Mouse (Mus musculus): ENCODE data around the gene Ccdc162. TPM values are rescaled to one million over a fixed set of nuclear protein-coding genes. Genes with fewer than 3 reads are reported as not detected.

Gene Ccdc162
- polyA plus RNA-seq, 1 experiment from 2014 or later = 0.90 TPM

- WGBS = 63% methylated on average over 3 of the region's 3 CpGs
- no peak for ATAC-seq
- Histone ChIP-seq H3K36me3 (ENCODE audit: control insufficient read depth, insufficient read depth, low read length) (no peaks in the 10 kb centered on the region), H3K27ac (ENCODE audit: low read length) (no peak overlapping the region), H3K4me1 (ENCODE audit: control insufficient read depth, insufficient read depth, low read length) (no peaks in the 10 kb centered on the region), H3K4me2 (ENCODE audit: low read length) (no peak overlapping the region), H3K9ac (ENCODE audit: low read depth, low read length) (no peak overlapping the region), H3K4me3 (ENCODE audit: low read depth, low read length) (no peak overlapping the region), H3K27me3 (ENCODE audit: control insufficient read depth, insufficient read depth, low read depth, low read length) (no peaks in the 10 kb centered on the region), H3K9me3 (replicated peaks; ENCODE audit: control insufficient read depth, low read length, poor library complexity, severe bottlenecking) (no peaks in the 10 kb centered on the region)
Measured at GRCm38 (mm10) chr10:41568306-41568705, 148.1 kb downstream of the Ccdc162 start.

- H3K27ac ChIP-seq (ENCODE audit: low read length) = no peak overlapping the region
- no peaks in the 10 kb centered on the region for H3K4me1 ChIP-seq (ENCODE audit: control insufficient read depth, insufficient read depth, low read length)
- 0 out of 2 replicates have a peak, but pooled peaks cover under 1% of the 10 kb centered on the region for H3K9me3 ChIP-seq (replicated peaks; ENCODE audit: control insufficient read depth, low read length, poor library complexity, severe bottlenecking)
- 52% methylated on average over 5 of the region's 5 CpGs for WGBS
- H3K4me3 ChIP-seq (ENCODE audit: low read depth, low read length) = no peak overlapping the region
- H3K4me2 ChIP-seq (ENCODE audit: low read length) = no peak overlapping the region
- no peaks in the 10 kb centered on the region for H3K27me3 ChIP-seq (ENCODE audit: control insufficient read depth, insufficient read depth, low read depth, low read length)
- no peak overlapping the region for H3K9ac ChIP-seq (ENCODE audit: low read depth, low read length)
- no peaks in the 10 kb centered on the region for H3K36me3 ChIP-seq (ENCODE audit: control insufficient read depth, insufficient read depth, low read length)
- ATAC-seq = no peak
Measured at GRCm38 (mm10) chr10:41565141-41565540, 151.3 kb downstream of the Ccdc162 start.

GRCm38 (mm10) chr10:41561701-41562395, 154.6 kb downstream of the Ccdc162 start:
- Histone ChIP-seq H3K4me2 (ENCODE audit: low read length) (no peak overlapping the region), H3K9ac (ENCODE audit: low read depth, low read length) (no peak overlapping the region), H3K27ac (ENCODE audit: low read length) (no peak overlapping the region), H3K4me1 (ENCODE audit: control insufficient read depth, insufficient read depth, low read length) (no peaks in the 10 kb centered on the region), H3K27me3 (ENCODE audit: control insufficient read depth, insufficient read depth, low read depth, low read length) (no peaks in the 10 kb centered on the region), H3K36me3 (ENCODE audit: control insufficient read depth, insufficient read depth, low read length) (no peaks in the 10 kb centered on the region), H3K9me3 (replicated peaks; ENCODE audit: control insufficient read depth, low read length, poor library complexity, severe bottlenecking) (peaks cover 7% of the 10 kb centered on the region), H3K4me3 (ENCODE audit: low read depth, low read length) (no peak overlapping the region)
- ATAC-seq = no peak
- WGBS = 93% methylated on average over 10 of the region's 10 CpGs

GRCm38 (mm10) chr10:41558401-41558800, 158.0 kb downstream of the Ccdc162 start:
- Histone ChIP-seq H3K27ac (ENCODE audit: low read length) (no peak overlapping the region), H3K9me3 (replicated peaks; ENCODE audit: control insufficient read depth, low read length, poor library complexity, severe bottlenecking) (peaks cover 7% of the 10 kb centered on the region), H3K4me1 (ENCODE audit: control insufficient read depth, insufficient read depth, low read length) (no peaks in the 10 kb centered on the region), H3K36me3 (ENCODE audit: control insufficient read depth, insufficient read depth, low read length) (no peaks in the 10 kb centered on the region), H3K4me3 (ENCODE audit: low read depth, low read length) (no peak overlapping the region), H3K9ac (ENCODE audit: low read depth, low read length) (no peak overlapping the region), H3K27me3 (ENCODE audit: control insufficient read depth, insufficient read depth, low read depth, low read length) (no peaks in the 10 kb centered on the region), H3K4me2 (ENCODE audit: low read length) (no peak overlapping the region)
- ATAC-seq = no peak
- WGBS = 92% methylated on average over 1 of the region's 1 CpGs

- peaks cover 3% of the 10 kb centered on the region; the same call in 1 of the 2 replicates for H3K4me1 ChIP-seq (ENCODE audit: control insufficient read depth, insufficient read depth, low read length)
- WGBS = 95% methylated on average over 3 of the region's 3 CpGs
- ATAC-seq = no peak
- H3K27ac ChIP-seq (ENCODE audit: low read length) = no peak overlapping the region
- H3K36me3 ChIP-seq (ENCODE audit: control insufficient read depth, insufficient read depth, low read length) = no peaks in the 10 kb centered on the region
- H3K4me2 ChIP-seq (ENCODE audit: low read length) = no peak overlapping the region
- H3K9me3 ChIP-seq (replicated peaks; ENCODE audit: control insufficient read depth, low read length, poor library complexity, severe bottlenecking) = peaks cover 5% of the 10 kb centered on the region
- H3K9ac ChIP-seq (ENCODE audit: low read depth, low read length) = no peak overlapping the region
- no peaks in the 10 kb centered on the region for H3K27me3 ChIP-seq (ENCODE audit: control insufficient read depth, insufficient read depth, low read depth, low read length)
- no peak overlapping the region for H3K4me3 ChIP-seq (ENCODE audit: low read depth, low read length)
Measured at GRCm38 (mm10) chr10:41555081-41555480, 161.4 kb downstream of the Ccdc162 start.

- no peak overlapping the region for H3K9ac ChIP-seq (ENCODE audit: low read depth, low read length)
- H3K27ac ChIP-seq (ENCODE audit: low read length) = no peak overlapping the region
- peaks cover 4% of the 10 kb centered on the region for H3K9me3 ChIP-seq (replicated peaks; ENCODE audit: control insufficient read depth, low read length, poor library complexity, severe bottlenecking)
- no peak for ATAC-seq
- 0 out of 2 replicates have a peak, but pooled peaks cover 3% of the 10 kb centered on the region for H3K36me3 ChIP-seq (ENCODE audit: control insufficient read depth, insufficient read depth, low read length)
- 70% methylated on average over 4 of the region's 4 CpGs for WGBS
- peaks cover 3% of the 10 kb centered on the region; the same call in 1 of the 2 replicates for H3K4me1 ChIP-seq (ENCODE audit: control insufficient read depth, insufficient read depth, low read length)
- no peak overlapping the region for H3K4me2 ChIP-seq (ENCODE audit: low read length)
- H3K4me3 ChIP-seq (ENCODE audit: low read depth, low read length) = no peak overlapping the region
- no peaks in the 10 kb centered on the region for H3K27me3 ChIP-seq (ENCODE audit: control insufficient read depth, insufficient read depth, low read depth, low read length)
Measured at GRCm38 (mm10) chr10:41553711-41554110, 162.7 kb downstream of the Ccdc162 start.

GRCm38 (mm10) chr10:41552847-41553589, 163.4 kb downstream of the Ccdc162 start:
- ATAC-seq = peak; percentile 73; the same call in 1 of the 2 replicates
- no peak overlapping the region for H3K9ac ChIP-seq (ENCODE audit: low read depth, low read length)
- H3K4me1 ChIP-seq (ENCODE audit: control insufficient read depth, insufficient read depth, low read length) = peaks cover 3% of the 10 kb centered on the region; the same call in 1 of the 2 replicates
- no peaks in the 10 kb centered on the region for H3K27me3 ChIP-seq (ENCODE audit: control insufficient read depth, insufficient read depth, low read depth, low read length)
- H3K4me3 ChIP-seq (ENCODE audit: low read depth, low read length) = no peak overlapping the region
- H3K4me2 ChIP-seq (ENCODE audit: low read length) = no peak overlapping the region
- peaks cover 6% of the 10 kb centered on the region for H3K9me3 ChIP-seq (replicated peaks; ENCODE audit: control insufficient read depth, low read length, poor library complexity, severe bottlenecking)
- H3K36me3 ChIP-seq (ENCODE audit: control insufficient read depth, insufficient read depth, low read length) = 0 out of 2 replicates have a peak, but pooled peaks cover 3% of the 10 kb centered on the region
- no peak overlapping the region; the same call in 1 of the 2 replicates for H3K27ac ChIP-seq (ENCODE audit: low read length)
- WGBS = 33% methylated on average over 14 of the region's 14 CpGs

GRCm38 (mm10) chr10:41552319-41552718, 164.1 kb downstream of the Ccdc162 start:
- Histone ChIP-seq H3K4me1 (ENCODE audit: control insufficient read depth, insufficient read depth, low read length) (peaks cover 3% of the 10 kb centered on the region; the same call in 1 of the 2 replicates), H3K4me2 (ENCODE audit: low read length) (no peak overlapping the region), H3K9me3 (replicated peaks; ENCODE audit: control insufficient read depth, low read length, poor library complexity, severe bottlenecking) (peaks cover 6% of the 10 kb centered on the region), H3K27ac (ENCODE audit: low read length) (no peak overlapping the region), H3K36me3 (ENCODE audit: control insufficient read depth, insufficient read depth, low read length) (0 out of 2 replicates have a peak, but pooled peaks cover 3% of the 10 kb centered on the region), H3K4me3 (ENCODE audit: low read depth, low read length) (no peak overlapping the region), H3K27me3 (ENCODE audit: control insufficient read depth, insufficient read depth, low read depth, low read length) (no peaks in the 10 kb centered on the region), H3K9ac (ENCODE audit: low read depth, low read length) (no peak overlapping the region)
- 22% methylated on average over 3 of the region's 3 CpGs for WGBS
- ATAC-seq = no peak

- Histone ChIP-seq H3K4me2 (ENCODE audit: low read length) (no peak overlapping the region), H3K27me3 (ENCODE audit: control insufficient read depth, insufficient read depth, low read depth, low read length) (no peaks in the 10 kb centered on the region), H3K27ac (ENCODE audit: low read length) (no peak overlapping the region), H3K4me3 (ENCODE audit: low read depth, low read length) (no peak overlapping the region), H3K9me3 (replicated peaks; ENCODE audit: control insufficient read depth, low read length, poor library complexity, severe bottlenecking) (peaks cover 6% of the 10 kb centered on the region), H3K4me1 (ENCODE audit: control insufficient read depth, insufficient read depth, low read length) (peaks cover 3% of the 10 kb centered on the region; the same call in 1 of the 2 replicates), H3K9ac (ENCODE audit: low read depth, low read length) (no peak overlapping the region), H3K36me3 (ENCODE audit: control insufficient read depth, insufficient read depth, low read length) (0 out of 2 replicates have a peak, but pooled peaks cover 3% of the 10 kb centered on the region)
- WGBS = 87% methylated on average over 7 of the region's 7 CpGs
- ATAC-seq = no peak
Measured at GRCm38 (mm10) chr10:41550711-41551110, 165.7 kb downstream of the Ccdc162 start.

Measured in midbrain, embryonic 16.5 days (tissue).